Mouse (Mus musculus) forebrain, embryonic 15.5 days (tissue): Measurements from ENCODE around the gene Extl1. TPM values are rescaled to one million over a fixed set of nuclear protein-coding genes. Genes with fewer than 3 reads are reported as not detected.

Experiments used
- polyA plus RNA-seq: library from polyadenylated mRNA; unstranded; fragments of >200 nt; fragmentation: Nextera tagmentation; extraction: Ambion mirVana; gene quantifications from 2 replicates; pipeline ENCODE4 v1.2.1, GENCODE M21; 2015

Gene Extl1
- polyA plus RNA-seq, 1 experiment from 2014 or later, result 0.22 TPM

Other genes with a start within 250 kb of the Extl1 start
- gene Cep85, start 196.7 kb downstream of the Extl1 start, polyA plus RNA-seq, result 19.9 and 20.5 TPM in 2 replicates
- gene Gm7534, start 180.8 kb downstream of the Extl1 start, polyA plus RNA-seq, result not detected in 2 replicates
- not detected in 2 replicates for gene Catsper4, start 156.5 kb downstream of the Extl1 start, polyA plus RNA-seq
- 0.08 and 0.11 TPM in 2 replicates for gene Cnksr1, start 145.5 kb downstream of the Extl1 start, polyA plus RNA-seq
- gene E130218I03Rik, start 140.2 kb downstream of the Extl1 start, polyA plus RNA-seq, result 0.49 TPM in 1 of 2 replicates, not detected in the other
- 17.0 and 17.8 TPM in 2 replicates for gene Zfp593, start 138.3 kb downstream of the Extl1 start, polyA plus RNA-seq
- not detected in 2 replicates for gene Gm30191, start 136.9 kb downstream of the Extl1 start, polyA plus RNA-seq
- gene Grrp1, start 129.7 kb downstream of the Extl1 start, polyA plus RNA-seq, result 9.9 and 12.1 TPM in 2 replicates
- 41.0 and 42.1 TPM in 2 replicates for gene Pdik1l, start 96.0 kb downstream of the Extl1 start, polyA plus RNA-seq
- gene Trim63, start 68.7 kb downstream of the Extl1 start, polyA plus RNA-seq, result 0.13 and 0.24 TPM in 2 replicates
- 0.05 and 0.11 TPM in 2 replicates for gene Slc30a2, start 40.7 kb downstream of the Extl1 start, polyA plus RNA-seq
- 7.7 TPM in 2 replicates for gene Pafah2, start 12.5 kb upstream of the Extl1 start, polyA plus RNA-seq
- gene Stmn1, start 84.5 kb upstream of the Extl1 start, polyA plus RNA-seq, result 7,875 and 7,989 TPM in 2 replicates
- 10.8 and 12.3 TPM in 2 replicates for gene Paqr7, start 112.8 kb upstream of the Extl1 start, polyA plus RNA-seq
- 5.1 and 6.8 TPM in 2 replicates for gene Aunip, start 127.1 kb upstream of the Extl1 start, polyA plus RNA-seq
- gene Mtfr1l, start 151.5 kb upstream of the Extl1 start, polyA plus RNA-seq, result 157 and 161 TPM in 2 replicates
- gene Selenon, start 168.3 kb upstream of the Extl1 start, polyA plus RNA-seq, result 11.8 and 27.5 TPM in 2 replicates